Mouse (Mus musculus) spleen, postnatal 4 days (tissue): ENCODE data around the gene Olfr1355.
"Not testable (repeated sequence)": the region's sequence is repeated elsewhere in the genome, so short reads cannot be mapped to it uniquely, and the experiment has no call there.

ENCODE experiments used
- DNase-seq, 2 experiments: peaks; one replicate each; pipeline ENCODE4 v3.0.0; 2022; ENCODE audit warnings: low spot score in 2 of 2

Gene Olfr1355

GRCm38 (mm10) chr10:78875240-78875639, at the start of gene Olfr1355:
Gene Olfr1355, plus strand, starts transcription at chr10:78875540.
- no peak for DNase-seq

DNA sequence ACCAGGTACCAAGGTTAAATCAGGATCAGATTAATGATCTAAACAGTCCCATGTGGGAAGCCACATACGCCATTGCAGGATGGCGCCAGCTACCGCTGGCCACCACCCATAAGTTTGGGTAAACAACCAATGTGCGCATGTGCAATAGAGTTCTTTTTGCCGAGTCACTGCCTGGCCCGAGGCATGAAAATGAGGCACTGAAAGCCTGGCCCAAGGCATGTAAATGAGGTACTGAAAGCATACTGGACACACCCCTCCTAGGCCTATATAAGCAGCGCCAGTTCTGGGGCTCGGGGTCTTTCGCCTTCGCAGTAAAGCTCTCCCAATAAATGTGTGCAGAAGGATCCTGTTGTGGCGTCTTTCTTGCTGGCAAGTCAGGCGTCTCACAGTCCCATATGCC, 34.9 kb upstream of the Olfr1355 start:
- DNase-seq = not testable (repeated sequence)

DNA sequence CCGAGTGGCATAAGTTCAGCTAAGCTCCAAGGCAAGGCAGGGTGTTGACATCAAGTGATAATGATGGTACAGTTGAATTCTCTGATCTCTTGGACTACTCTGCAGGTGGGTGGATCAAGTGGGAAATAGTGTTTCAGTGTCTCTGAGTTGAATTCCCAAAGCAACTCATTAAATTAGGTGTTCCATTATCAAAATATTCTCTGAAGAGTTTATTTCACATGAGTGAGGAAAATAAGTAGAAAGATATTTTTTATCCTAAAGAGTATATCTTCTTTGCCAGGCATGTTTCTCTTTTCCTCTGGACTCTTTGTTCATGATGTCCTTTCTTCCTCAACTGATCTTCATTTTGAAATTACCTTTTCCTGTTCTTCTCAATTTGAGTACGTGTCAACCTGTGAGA, 23.3 kb upstream of the Olfr1355 start, which contains the start of gene Olfr1356:
Gene Olfr1356 (minus strand): TSS at position 101 of the 400 bp plus-strand sequence.
- no peak for DNase-seq

DNA sequence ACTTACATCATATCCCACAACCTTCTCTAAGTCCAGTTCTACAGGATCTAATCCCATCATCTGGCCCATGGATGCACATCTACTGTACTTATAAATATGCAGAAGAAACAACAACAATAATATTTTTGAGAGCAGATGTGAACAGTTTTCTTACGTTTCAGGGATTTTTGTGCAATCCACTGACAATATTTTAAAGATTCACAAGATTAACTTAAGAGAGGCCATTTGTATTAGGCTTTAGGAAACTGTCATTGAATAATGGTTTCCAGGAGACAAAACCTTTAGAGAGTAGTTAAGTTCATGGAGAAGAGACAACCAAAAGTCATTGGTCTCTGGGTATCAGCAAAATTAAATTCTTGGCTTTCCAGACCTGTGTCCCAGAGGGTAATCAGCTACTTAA, 37.5 kb downstream of the Olfr1355 start, which contains the start of gene Olfr1354:
Gene Olfr1354 (plus strand): TSS at position 301 of the 400 bp plus-strand sequence.
- DNase-seq = not testable (repeated sequence)
